Mouse (Mus musculus) embryo, embryonic 10.5 days (tissue): ENCODE results near the gene Clstn3.
"Not testable (repeated sequence)": the region's sequence is repeated elsewhere in the genome, so short reads cannot be mapped to it uniquely, and the experiment has no call there.

Experiments
- DNase-seq: peaks from one replicate; pipeline ENCODE4 v3.0.0-alpha.2; 2015; ENCODE audit warnings: low spot score

Clstn3 gene

DNA sequence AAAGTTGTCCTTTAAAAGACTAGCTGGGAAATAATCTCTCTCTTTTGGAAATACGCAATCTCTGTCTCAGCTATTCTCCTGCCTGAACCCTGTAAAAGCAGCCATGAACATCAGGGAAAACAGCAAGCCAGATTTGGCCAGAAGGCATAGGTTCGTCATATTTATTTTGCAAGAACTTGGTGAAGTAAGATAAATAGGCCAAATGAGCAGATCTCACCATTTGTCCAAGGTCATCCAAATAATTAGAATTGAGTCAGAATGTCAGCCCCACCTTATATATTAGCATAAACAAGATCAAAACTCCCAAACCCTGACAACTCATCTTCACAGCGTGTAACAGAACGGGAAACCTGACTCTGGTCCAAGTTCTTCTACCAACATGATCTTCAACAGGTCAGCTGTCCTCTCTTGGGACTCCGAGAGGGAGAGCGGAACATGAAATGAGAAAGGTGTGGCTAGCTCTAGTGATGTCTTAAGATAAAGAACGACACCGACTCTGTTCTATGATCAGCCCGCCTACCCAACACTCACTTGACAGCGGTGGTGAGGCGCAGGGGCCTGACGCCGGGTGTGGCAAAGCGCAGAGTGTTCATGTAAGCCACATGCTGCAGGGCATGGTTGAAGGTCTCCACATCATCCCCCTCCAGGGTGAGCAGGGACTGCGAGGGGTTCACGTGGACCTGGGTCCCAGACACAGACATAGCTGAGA lies 15.5 kb downstream of the Clstn3 start:
- no peak for DNase-seq

DNA sequence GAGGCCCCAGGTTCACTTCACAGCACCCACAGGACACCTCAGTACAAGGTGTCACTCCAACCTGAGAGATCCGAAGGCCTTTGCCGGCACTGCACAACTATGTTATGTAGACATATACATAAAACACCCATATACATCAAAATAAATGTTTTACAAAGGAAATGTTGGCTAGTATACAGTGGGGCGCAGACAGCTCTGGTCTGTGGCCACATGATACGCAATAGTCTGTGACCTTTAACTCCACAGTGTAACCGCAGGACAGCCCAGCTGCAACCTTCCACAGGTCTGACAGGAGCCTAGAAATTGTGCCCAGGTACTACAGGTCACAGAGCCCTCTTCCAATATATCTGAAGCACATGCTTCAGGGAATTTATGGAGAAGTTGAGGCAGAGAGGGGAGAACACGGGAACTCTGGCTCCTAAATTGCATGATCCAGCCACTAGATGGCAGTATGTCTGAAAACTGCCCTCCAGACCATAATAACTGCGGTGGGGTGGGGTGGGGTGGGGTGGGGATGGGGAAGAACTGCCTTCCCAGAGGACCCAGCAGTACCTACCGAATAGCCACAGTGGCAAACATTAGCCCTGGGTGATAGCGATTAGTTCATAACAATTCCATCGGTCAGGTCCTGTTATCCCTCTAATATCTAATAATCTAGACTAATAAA lies 16.3 kb downstream of the Clstn3 start:
- peak; percentile 16 for DNase-seq

DNA sequence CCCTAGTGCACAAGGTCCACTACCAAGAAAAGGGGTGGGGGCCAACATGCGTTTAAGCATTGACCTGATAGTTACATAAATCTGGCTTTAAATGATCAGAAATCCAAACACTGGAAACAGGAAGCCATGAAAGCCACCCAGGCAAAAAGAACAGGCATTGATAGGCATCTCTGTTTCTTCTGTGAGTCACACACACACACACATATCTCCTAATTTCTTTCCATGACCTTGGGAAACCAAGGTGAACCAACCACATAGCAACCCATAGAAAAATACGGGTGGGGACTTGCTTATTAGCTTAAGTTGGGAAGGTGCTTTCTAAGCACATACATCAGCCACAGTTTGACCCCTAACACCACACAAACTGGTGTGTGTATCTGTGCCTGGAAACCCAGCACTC lies 17.2 kb downstream of the Clstn3 start:
- no peak for DNase-seq

DNA sequence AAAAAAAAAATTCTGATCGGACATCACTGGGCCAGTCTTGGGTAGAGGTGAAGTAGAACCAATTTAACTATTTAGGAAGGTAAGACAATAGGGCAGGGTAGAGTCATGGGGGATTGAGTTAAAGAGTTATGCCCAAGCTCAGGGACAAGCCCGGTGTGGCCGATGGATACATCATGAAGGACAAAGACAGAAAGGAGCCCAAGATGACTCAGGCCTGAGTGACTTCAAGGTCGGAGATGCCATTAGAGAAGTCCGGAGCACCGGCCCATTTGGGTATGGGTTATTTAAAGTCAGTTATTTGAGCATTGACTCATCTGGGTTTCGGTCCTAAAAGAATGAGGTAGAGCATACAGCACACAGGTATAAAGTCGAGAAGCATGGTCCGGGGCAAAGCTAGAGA lies 18.1 kb downstream of the Clstn3 start:
- no peak for DNase-seq

DNA sequence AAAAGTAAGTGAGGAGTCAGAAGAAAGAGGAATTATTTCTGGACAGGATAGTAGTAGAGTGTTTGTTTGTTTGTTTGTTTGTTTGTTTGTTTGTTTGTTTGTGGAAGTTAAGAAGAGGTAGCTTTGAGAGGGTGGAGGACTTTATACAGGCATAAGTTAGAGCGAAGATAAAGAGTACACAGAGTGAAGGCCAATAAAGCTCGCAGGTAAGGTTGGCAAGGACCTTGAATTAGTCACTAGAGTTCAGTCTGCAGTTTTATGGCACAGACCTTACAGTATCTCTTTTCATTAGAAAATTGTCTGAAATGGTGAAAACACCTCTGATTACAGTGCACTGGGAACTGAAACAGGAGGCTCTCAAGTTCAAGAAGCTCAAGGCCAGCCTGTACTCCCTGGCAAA lies 18.6 kb downstream of the Clstn3 start:
- DNase-seq, result no peak

- no peak for DNase-seq
Measured at GRCm38 (mm10) chr6:124443338-124443737, 21.3 kb downstream of the Clstn3 start.

DNA sequence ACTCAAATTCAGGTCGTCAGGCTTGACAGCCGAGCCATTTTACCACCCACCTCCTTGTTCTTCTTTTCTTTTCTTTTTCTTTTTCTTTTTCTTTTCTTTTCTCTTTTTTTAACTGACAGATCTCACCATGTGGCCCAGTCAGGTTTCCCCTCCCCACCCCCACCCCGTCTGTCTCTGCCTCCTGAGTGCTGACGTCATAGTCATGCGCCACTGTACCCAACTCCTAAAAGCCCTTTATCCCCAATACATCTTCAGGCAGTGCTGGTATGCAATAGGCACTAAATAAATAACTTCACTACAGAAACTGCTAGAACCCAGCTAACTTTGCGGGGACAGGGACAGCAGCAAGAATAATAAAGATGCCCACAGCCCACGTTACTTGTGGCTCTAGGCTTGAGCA lies 28.3 kb downstream of the Clstn3 start:
- DNase-seq, result no peak

- no peak for DNase-seq
Measured at GRCm38 (mm10) chr6:124435173-124435572, 29.4 kb downstream of the Clstn3 start.

DNA sequence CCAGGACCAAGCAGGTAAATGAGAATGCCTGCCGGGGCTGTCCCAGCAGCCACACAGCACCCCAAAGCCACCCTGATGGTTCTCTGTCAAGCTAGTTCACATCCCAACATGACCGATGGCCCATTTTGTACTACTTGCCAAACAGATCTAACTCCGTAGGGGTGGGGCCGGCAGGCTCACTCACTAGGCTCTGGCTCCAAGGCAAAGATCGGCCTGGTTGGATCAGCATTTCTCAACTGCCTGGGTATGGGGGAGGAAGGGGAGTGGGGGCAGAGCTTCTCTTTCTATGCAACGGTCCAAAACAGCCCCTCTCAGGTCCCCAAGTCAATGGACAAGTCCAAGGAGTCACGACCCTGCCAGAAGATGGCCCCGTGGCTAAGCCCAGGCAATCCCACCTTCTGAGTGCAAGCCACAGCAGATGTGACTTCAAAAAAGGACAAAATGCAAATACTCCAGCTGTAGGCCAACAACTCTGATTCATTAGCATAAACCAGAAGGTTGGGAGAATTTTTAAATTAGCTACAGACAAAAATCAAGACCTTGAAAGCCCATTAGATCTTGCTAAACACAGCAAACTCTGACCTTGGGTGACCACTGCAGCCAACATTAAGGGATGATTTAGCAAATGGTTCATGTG lies 30.8 kb downstream of the Clstn3 start:
- DNase-seq, result no peak

GRCm38 (mm10) chr6:124430784-124431495 lies 33.7 kb downstream of the Clstn3 start:
- no peak for DNase-seq

DNA sequence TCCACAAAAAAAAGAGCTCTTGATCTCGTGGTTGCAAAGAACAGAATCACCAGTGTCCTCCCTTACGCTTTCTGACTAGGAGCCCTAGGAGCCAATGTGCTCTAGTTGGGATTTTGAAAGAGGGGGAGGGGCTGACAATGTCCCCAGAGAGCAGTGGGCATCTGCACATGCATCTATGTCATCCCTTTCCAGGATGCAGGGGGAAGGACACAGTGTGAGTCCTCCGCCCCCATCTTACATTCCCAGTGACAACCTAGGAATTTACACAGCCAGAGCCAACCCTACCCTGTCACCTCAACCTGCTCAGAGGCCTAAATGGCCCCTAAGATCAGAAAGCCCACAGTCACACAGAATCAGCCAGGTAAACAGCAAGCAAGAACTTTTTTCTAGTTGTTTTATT lies 34.2 kb downstream of the Clstn3 start:
- no peak for DNase-seq

DNA sequence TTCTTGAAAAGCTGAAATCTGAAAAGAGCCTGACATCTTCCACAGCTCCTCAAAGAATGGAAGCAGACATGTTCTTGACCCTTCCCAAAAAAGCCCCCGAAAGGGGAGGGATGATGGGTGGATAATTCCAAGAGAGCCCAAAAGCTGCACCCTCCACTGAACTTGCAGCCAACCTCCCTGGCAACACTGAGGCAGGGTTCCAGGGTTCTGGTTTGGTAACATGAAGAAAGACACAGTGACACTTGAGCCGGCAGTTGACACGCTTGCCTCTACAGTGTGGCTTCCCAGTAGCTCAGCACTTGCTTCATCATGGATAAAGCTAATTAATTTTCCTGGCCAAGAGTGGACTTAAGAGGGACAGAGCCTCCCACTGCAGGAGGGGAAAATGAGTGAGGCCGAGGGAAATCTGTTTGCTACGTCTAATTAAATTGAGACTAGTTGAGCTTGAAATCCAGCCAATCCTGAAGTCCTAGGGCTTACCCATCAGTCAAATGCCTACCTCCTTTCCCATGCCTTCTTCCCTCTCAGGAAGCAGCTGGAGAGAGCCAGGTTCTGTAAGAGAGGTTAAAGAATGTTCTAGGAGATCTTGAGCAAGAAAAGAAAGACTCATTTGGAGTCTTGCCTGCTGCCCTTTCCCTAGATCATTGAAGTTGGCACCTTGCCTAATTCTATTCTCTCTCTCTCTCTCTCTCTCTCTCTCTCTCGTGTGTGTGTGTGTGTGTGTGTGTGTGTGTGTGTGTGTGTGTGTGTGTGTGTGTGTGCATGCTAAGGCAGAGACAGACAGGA lies 36.6 kb downstream of the Clstn3 start:
- no peak for DNase-seq

- DNase-seq, result no peak
Measured at GRCm38 (mm10) chr6:124427289-124427688, 37.3 kb downstream of the Clstn3 start.

DNA sequence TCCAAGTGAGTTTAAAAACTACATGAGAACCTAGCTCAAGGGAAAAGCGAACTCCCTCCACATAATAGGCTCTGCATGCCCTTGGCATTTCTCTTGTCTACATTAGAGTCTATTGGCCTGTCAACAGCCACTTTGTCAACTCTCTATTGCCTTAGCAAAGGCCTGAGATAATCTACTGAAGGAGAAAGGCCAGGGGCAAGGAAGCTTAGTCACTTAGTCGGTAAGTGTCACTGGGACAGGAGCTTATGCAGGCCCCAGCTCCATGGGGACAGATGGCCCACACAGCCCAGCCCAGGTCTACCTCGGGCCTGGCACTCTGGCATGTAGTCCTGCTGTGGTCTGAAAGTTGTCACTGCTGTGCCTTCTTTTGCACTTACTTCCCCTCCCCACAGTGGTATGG lies 38.0 kb downstream of the Clstn3 start:
- no peak for DNase-seq

- DNase-seq, result no peak
Measured at GRCm38 (mm10) chr6:124425523-124425922, 39.1 kb downstream of the Clstn3 start.

- DNase-seq, result not testable (repeated sequence)
Measured at GRCm38 (mm10) chr6:124425042-124425441, 39.6 kb downstream of the Clstn3 start.

GRCm38 (mm10) chr6:124424068-124424498 lies 40.5 kb downstream of the Clstn3 start:
- no peak for DNase-seq

- no peak for DNase-seq
Measured at GRCm38 (mm10) chr6:124418686-124419085, 45.9 kb downstream of the Clstn3 start.

- DNase-seq, result peak; percentile 81
Measured at GRCm38 (mm10) chr6:124415347-124416088, 49.1 kb downstream of the Clstn3 start.

DNA sequence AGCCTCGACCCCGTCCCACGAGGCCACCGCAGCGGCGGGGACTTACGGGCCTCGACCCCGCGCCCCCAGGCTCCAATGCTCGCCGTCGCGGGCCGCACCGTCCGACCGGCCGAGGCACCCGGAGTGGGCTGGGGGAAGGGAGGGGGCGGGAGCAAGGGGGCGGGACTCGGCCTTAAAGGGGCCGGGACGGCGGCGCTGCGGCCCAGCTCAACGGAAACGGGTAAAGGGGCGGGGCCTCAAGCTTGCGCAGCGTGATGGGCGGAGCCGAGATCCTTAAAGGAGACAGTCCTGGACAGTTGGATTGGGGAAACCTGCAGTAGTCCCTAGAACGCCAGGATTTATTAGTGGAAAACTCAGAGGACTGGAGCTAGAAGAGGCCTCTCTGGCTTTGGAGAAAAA lies 49.7 kb downstream of the Clstn3 start, which contains the start of gene Pex5:
Pex5 (minus strand) TSS at position 141 of the 399 bp plus-strand sequence.
- peak; percentile 97 for DNase-seq
